Mouse (Mus musculus) cortical plate, adult 2 months (tissue): ENCODE measurements at regions not wholly inside any gene's neighbourhood (a gene's known extent, or its start where the extent isn't known, plus 50 kb on each side); places are given as distances from the start of the nearest gene placed in this dataset.

ENCODE experiments used
- H3K27ac ChIP-seq: fragments of 200-500 bp; 2 replicates; pipeline ENCODE4 v1.5.1; 2012; ENCODE audit warnings: low read length, control low read depth, inconsistent platforms; ENCODE audit not compliant: insufficient read depth
- H3K4me1 ChIP-seq: fragments of 200-500 bp; 2 replicates; pipeline ENCODE4 v1.6.1; 2011; ENCODE audit warnings: low read length; ENCODE audit not compliant: control insufficient read depth, insufficient read depth
- H3K4me3 ChIP-seq: fragments of 200-500 bp; 2 replicates; pipeline ENCODE4 v1.5.1; 2011; ENCODE audit warnings: mild to moderate bottlenecking, low read length, control low read depth; ENCODE audit not compliant: insufficient read depth
- CTCF ChIP-seq: fragments of 200-500 bp; IDR thresholded peaks from 2 replicates; pipeline ENCODE4 v1.5.1; 2011; ENCODE audit warnings: mild to moderate bottlenecking, control low read depth, low read length; ENCODE audit not compliant: insufficient read depth; ENCODE audit errors: extremely low read depth
- POLR2A ChIP-seq: fragments of 200-500 bp; IDR thresholded peaks from 2 replicates; pipeline ENCODE4 v1.6.1; 2011; ENCODE audit warnings: mild to moderate bottlenecking, low read length, control low read depth; ENCODE audit not compliant: insufficient read depth; ENCODE audit errors: extremely low read depth

DNA sequence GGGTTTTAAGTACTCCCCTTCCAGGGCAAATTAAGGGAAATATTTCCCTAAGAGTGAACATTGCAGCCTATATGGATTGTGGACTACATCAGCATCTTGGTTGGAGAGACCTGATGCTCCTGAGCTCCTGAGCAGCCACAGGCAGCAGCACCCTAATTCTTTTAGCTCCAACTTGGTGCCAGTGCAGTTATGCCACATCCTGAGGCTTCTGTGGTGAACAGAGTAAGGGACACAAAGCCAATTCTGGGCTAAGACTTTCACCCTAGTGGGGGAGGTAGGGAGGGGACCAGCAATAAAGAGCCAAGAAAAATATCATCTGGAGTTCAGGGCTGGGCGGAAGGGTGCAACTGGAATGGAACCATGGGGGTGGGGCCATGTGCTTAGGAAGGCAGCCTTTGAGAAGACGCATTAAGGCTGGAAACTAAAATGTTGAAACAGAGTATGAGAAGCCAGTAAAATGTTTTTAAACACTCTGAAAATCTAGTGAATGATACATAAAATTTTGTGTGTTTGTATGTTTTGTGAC lies 182.1 kb upstream of the Jun start:
- TF ChIP-seq CTCF (no peak), POLR2A (no peak)

DNA sequence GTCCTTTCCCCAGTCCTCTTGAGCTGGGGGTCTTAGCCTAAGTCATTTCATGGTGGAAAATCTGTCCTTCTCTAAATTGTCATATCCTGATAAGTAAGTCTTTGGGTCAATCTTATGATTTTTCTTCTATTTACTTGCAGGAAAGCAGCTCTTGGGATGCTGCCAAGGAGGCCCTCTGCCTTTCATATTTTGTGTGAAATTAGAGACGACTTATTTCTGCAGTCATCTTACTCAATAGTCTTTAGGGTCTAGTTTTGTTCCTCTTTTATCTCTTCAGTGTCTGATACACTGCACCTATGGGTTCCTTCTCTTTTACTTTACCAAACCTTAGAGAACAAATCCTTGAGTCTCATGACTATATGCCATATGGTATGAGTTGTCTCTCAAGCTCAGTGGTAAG lies 196.0 kb upstream of the Jun start:
- TF ChIP-seq POLR2A (no peak), CTCF (no peak)
- no peak overlapping the region for H3K4me3 ChIP-seq

More for the DNA sequence above, 182.1 kb upstream of the Jun start:
- Histone ChIP-seq H3K4me3 (no peak overlapping the region), H3K4me1 (no peaks in the 10 kb centered on the region), H3K27ac (no peak overlapping the region)

DNA sequence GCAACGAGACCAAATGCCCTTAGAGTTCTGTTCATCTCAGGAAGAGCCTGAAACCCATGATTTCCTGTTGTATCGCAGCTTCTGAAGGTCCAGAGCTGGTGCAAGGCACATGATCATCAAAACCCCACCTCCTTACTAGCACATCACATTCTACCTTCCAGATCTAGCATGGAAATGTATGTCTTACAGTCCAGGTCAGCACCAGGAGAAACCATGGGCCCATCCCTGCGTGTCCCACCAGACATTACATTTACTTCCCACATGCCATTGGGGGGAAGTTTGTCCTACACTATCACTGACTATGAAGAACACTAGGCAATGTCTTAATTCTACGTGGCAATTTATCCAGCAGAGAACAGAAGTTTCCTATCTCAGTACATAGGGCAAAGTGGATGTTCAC lies 197.0 kb upstream of the Jun start:
- no peaks in the 10 kb centered on the region for H3K4me1 ChIP-seq
- TF ChIP-seq CTCF (no peak), POLR2A (no peak)
- no peak overlapping the region for H3K4me3 ChIP-seq
- H3K27ac ChIP-seq, result no peak overlapping the region

More for the DNA sequence above, 196.0 kb upstream of the Jun start:
- no peak overlapping the region for H3K27ac ChIP-seq
- H3K4me1 ChIP-seq, result no peaks in the 10 kb centered on the region

DNA sequence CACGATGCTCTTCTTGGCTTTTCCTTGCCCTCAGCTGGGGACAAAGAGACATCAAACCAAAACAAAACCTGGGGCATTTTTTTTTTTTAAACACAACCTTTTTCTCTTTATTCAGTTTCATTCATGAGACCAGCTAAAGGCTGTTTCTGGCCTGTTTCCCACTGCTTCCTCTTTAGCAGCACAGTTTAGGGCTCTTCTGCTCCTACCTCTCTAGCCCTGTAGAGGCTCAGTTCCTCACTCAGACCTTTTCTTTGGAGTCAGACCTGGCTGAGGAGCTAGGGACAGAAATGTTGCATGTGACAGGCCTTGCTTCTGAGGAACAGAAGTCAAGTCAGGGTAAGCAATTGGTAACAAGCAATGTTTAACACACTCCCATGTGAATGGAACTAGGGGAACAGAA lies 198.1 kb upstream of the Jun start:
- TF ChIP-seq POLR2A (no peak), CTCF (no peak)

DNA sequence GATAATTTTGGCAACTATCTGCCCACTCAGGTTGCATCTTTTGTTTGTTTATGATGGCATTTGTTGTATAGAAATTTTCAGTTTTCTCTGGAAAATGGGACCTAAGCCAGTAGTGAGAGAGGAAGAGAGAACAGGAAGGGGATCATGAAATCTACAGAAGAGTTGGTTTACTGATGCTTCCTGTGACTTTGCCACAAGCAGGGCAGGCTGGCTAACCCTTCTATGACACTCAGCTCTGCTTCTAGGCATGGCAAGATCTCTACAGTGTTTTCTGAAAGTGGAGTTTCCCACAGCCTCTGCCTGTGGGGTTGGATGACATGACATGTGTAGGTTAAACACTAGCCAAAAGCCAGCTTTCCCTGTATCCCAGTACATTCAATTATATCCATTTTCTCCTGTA lies 217.7 kb upstream of the Jun start:
- Histone ChIP-seq H3K4me1 (no peaks in the 10 kb centered on the region), H3K27ac (no peak overlapping the region), H3K4me3 (no peak overlapping the region)
- TF ChIP-seq POLR2A (no peak), CTCF (no peak)

More for the DNA sequence above, 198.1 kb upstream of the Jun start:
- Histone ChIP-seq H3K4me3 (no peak overlapping the region), H3K27ac (no peak overlapping the region), H3K4me1 (no peaks in the 10 kb centered on the region)

DNA sequence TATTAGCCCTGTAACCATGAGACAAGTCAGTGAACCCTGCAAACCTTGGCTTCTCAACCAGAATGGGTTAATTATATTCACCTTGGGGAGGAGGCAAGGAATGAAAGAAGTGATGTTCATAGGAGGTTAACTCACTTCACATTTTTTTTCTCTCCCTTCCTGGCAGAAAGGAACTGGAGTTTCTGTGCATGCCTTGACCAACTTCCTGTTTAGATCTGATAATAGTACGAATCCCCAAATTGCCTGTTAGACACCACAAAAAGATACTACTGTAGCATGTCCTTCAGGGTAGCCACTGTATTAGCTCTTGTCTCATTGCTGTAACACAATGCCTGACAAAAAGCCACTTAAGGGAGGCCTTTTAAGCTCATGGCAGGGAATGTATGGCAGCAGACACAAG lies 218.4 kb upstream of the Jun start:
- TF ChIP-seq POLR2A (no peak), CTCF (no peak)
- Histone ChIP-seq H3K4me1 (no peaks in the 10 kb centered on the region), H3K4me3 (no peak overlapping the region), H3K27ac (no peak overlapping the region)

DNA sequence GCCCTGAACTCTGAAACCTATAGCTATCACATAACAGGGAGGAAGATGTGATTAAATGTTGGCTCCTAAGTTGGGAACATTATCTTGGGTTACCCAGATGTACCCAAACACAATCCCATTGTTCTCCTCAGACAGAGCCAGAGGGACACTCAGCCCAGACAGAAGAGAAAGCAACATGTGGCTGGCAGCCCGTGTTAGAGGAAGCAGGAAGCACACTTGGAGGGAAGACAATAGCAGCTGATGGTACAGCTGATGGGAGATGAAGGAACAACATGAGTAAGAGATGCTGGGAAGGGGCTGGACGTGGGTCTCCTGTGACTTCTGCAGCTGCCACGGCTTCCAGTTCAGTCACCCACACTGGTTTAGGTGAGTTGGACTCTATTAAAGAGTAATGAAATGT lies 224.2 kb upstream of the Jun start:
- TF ChIP-seq CTCF (no peak), POLR2A (no peak)
- Histone ChIP-seq H3K27ac (no peak overlapping the region), H3K4me1 (no peaks in the 10 kb centered on the region), H3K4me3 (no peak overlapping the region)

DNA sequence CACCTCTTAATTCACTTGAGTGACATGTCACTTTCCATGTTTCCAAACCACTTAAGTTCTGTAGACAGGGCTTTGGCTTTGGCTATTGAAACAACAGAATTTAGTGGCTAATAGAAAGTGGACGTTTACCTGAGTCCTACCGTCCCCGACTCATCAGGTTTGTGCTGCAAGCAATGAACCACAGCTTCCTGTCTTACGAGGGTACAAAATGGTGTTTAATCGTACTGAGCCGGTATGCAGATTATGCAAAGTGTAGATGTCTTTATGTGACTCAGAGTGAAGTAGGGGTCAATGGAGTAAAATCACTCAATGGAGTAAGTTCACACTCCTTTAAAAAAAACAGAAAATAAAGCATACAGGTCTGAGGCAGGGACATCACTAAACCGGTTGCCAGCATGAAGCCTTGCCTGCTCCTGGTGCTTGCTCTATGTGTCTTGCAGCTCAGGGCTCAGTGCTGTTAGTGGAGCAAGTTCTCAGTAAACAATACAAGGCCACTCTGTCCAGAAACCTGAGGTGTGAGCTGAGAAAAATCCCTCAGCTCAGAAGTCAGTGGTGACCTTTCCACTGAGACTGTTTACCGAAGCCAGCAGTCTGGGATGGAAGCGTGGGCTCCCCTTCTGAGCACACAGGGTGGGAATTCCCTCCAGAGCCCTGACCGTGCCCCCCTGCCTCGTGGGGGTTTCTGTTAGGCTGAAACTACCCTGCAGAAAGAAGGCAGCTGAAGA lies 226.1 kb upstream of the Jun start:
- TF ChIP-seq POLR2A (no peak), CTCF (no peak)
- Histone ChIP-seq H3K4me1 (no peaks in the 10 kb centered on the region), H3K4me3 (no peak overlapping the region), H3K27ac (no peak overlapping the region)

DNA sequence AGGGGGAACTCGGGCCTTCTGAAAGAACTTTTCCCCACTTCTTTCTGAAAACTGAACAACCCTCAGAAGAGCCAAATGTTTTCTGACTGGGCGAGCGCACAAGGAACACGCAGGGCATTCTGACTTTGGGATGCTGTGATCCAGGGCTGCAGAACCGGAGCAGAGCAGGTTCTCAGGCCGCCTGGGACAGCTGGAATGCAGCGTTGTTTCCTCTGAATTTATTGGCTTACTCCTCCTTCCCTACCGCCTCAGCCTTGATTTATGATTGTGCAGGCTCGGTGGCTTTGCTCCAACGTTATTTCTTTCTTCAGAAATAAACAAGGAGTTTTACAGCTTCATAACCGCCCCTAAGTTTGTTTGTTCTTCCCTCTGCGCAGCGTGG lies 226.7 kb upstream of the Jun start:
- no peaks in the 10 kb centered on the region for H3K4me1 ChIP-seq
- H3K4me3 ChIP-seq, result no peak overlapping the region
- H3K27ac ChIP-seq, result no peak overlapping the region
- TF ChIP-seq POLR2A, result no peak
- TF ChIP-seq CTCF, result no peak

DNA sequence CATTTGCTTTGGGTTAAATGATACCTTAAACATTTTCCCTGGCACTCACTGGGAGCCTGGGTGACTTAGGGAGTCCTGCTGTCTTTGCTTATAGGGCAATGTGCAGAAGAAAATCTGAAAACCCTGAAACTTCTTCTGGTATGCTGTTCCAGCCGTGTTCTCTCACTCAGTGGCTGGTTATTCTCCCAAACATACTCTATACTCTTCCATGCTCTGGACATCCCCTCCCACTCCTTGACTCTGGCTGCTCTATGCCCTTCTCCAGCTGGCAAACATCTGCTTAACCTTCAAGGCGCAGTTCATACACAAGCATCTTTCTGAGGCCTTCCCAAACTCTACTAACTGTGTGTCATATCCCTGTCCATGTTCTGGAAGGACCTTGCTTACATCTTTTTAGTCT lies 227.2 kb upstream of the Jun start:
- no peak for TF ChIP-seq CTCF
- no peak for TF ChIP-seq POLR2A
- no peaks in the 10 kb centered on the region for H3K4me1 ChIP-seq
- H3K27ac ChIP-seq, result no peak overlapping the region
- H3K4me3 ChIP-seq, result no peak overlapping the region
